Mouse (Mus musculus): ENCODE measurements around the gene Usp47. TPM values are rescaled to one million over a fixed set of nuclear protein-coding genes. Genes with fewer than 3 reads are reported as not detected.

Usp47 gene
- total RNA-seq, 4 experiments from 2014 or later: 65.5 to 68.1 (median 66.7) TPM

DNA sequence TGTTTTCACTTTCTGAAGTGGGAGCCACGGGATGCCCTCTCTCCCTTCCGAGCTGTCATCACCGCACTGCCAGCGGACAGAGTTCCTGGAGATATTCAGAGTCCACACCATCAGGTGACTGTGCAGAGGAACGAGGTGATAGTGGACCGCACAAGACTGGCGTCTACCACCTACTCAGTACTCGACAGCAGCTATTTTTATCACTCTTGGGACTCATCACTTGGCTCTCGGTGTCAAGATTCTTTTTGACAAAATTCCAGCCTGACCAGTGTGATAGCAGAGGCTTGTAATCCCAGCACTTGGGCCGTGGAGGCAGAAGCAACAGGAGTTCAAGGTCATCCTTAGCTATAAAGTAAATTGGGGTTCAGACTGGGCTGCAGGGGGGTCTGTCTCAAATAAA lies 125.8 kb downstream of the Usp47 start:
- no peak for DNase-seq (ENCODE audit: low spot score in 2 of 2)

DNA sequence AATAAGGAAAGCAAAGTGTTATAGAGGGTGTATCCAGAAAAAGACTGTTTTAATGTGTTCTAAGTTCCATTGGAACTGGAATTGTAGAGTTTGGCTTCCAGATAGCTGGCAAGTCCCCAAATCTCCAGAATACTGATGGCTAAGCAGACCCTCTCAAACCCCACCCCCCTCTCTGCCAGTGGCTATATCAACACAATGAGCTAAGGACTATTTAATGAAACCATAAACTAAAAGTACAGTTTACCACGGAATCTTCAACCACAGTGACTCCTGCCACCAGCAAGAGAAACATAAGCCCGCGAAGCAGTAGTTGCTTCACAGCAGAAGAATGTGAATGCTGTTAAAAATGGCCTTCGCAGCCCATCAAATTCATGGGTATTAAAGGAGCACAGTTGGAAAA lies 131.1 kb downstream of the Usp47 start:
- no peak for DNase-seq (ENCODE audit: low spot score in 2 of 2)

DNA sequence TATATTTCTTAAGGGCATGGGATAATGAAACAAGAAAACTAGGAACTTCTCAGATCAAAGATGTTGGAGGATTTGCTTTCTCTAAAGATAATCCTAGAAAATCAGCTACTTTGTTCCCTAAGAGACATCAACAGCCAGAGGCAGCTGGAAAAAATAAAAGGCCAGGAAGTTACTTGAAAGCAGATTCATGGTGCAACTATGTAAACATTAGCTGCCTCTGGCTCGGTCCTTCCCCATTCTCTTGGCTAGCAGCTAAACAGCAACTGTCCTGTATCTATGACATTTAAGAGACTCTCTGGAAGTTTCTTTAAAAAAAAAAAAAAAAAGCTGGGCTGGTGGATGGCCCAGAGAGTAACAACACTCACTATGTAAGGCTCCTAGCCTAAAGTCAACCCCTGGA lies 131.9 kb downstream of the Usp47 start:
- no peak for DNase-seq (ENCODE audit: low spot score in 2 of 2)

GRCm38 (mm10) chr7:112157584-112158315 lies 134.4 kb downstream of the Usp47 start:
- no peak for DNase-seq (ENCODE audit: low spot score in 2 of 2)

- DNase-seq (ENCODE audit: low spot score in 2 of 2): no peak
These were observed 135.0 kb downstream of the Usp47 start for GRCm38 (mm10) chr7:112158316-112158741.

DNA sequence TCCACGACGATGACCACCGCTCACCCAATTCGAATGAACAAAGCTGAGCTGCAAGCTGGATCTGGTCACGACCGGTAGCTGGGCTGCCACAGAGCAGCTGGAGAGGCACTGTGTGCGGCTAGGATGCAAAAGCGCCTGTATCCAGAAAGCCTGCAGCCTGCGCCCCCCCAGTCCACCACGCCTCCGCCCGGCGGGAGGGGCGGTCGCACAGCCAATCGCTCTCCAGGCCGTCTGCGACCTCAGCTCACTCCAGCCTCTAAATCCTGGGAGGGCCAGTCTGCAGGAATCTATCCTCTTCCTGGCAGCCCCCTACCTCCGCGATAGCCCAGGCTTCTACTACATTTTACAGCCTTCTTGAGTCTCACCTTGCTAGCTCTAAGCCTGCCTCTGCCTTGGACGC lies 135.6 kb downstream of the Usp47 start, which contains the start of gene Dkk3:
TSS of gene Dkk3 (minus strand) at position 116 of the 400 bp plus-strand sequence.
- no peak for DNase-seq (ENCODE audit: low spot score in 2 of 2)

DNA sequence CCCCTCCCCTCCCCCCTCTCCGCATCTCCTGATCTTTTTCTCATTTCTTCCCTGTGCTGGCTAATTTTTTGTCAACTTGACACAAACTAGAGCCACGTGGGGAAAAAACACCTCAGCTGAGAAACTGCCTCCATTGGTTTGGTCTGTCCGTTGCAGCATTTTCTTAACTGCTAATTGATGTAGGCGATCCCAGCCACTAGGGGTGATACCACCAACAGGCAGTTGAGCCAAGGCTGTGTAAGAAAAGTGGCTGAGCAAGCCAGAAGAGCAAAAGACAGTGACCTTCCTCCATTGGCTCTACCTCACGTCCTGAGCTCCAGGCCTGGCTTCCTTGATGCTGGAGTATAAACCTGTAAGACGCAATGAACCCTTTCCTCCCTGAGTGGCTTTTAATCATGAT lies 136.5 kb downstream of the Usp47 start:
- no peak for DNase-seq (ENCODE audit: low spot score in 2 of 2)

Other genes with a start within 250 kb of the Usp47 start
- gene Galnt18, start 243.5 kb upstream of the Usp47 start, total RNA-seq (2022): 10 to 100 TPM; 34.0 to 36.6 (median 35.9) TPM
- gene Dkk3, start 135.6 kb downstream of the Usp47 start, total RNA-seq (2022): 100 to 1,000 TPM; 210 to 234 (median 215) TPM
- 100 to 1,000 TPM; 370 to 442 (median 419) TPM for gene Mical2, start 202.4 kb downstream of the Usp47 start, total RNA-seq (2022)

Measured in left cerebral cortex, adult 8-10 months (tissue).